Mouse (Mus musculus) granulocyte monocyte progenitor cell, adult 5-6 weeks (primary cell): ENCODE data around the gene Vgll4. TPM values are rescaled to one million over a fixed set of nuclear protein-coding genes. Genes with fewer than 3 reads are reported as not detected.

Source experiments
- ATAC-seq: replicated peaks from 2 replicates; pipeline ENCODE4 v1.8.0; 2016; ENCODE audit warnings: mild to moderate bottlenecking, moderate TSS enrichment, inconsistent platforms; ENCODE audit not compliant: poor library complexity, severe bottlenecking
- total RNA-seq, 2 experiments: library from RNA; stranded (forward) in 1 of 2; stranded (reverse) in 1 of 2; fragments of 200-712, 200-1000 nt in 1 of 2; fragments of >200 nt in 1 of 2; fragmentation: Nextera tagmentation in 1 of 2; gene quantifications; 2 replicates each; pipeline ENCODE4 v1.2.3; 2014 to 2017

The Vgll4 gene
- total RNA-seq (2014; fragmentation: Nextera tagmentation) (14.0 and 16.5 TPM in 2 replicates), total RNA-seq (2017) (16.9 and 22.8 TPM in 2 replicates)

- ATAC-seq = peak; percentile 63
Measured at GRCm38 (mm10) chr6:114969213-114970120, at the start of gene Vgll4. TSS of gene Vgll4 (minus strand) at chr6:114969994.

- peak; percentile 95 for ATAC-seq
Measured at GRCm38 (mm10) chr6:115015461-115015860, 45.7 kb upstream of the Vgll4 start.

GRCm38 (mm10) chr6:115013574-115013973 is 43.8 kb upstream of the Vgll4 start:
- no peak for ATAC-seq

- no peak for ATAC-seq
Measured at GRCm38 (mm10) chr6:115011792-115012191, 42.0 kb upstream of the Vgll4 start.

GRCm38 (mm10) chr6:115010815-115011214 is 41.0 kb upstream of the Vgll4 start:
- ATAC-seq = no peak

- no peak for ATAC-seq
Measured at GRCm38 (mm10) chr6:115010304-115010703, 40.5 kb upstream of the Vgll4 start.

- ATAC-seq = peak; percentile 73
Measured at GRCm38 (mm10) chr6:115007728-115008127, 37.9 kb upstream of the Vgll4 start.

GRCm38 (mm10) chr6:115006948-115007347 is 37.2 kb upstream of the Vgll4 start:
- peak; percentile 80 for ATAC-seq

GRCm38 (mm10) chr6:115006065-115006464 is 36.3 kb upstream of the Vgll4 start:
- peak; percentile 67 for ATAC-seq

GRCm38 (mm10) chr6:115005351-115005890 is 35.6 kb upstream of the Vgll4 start:
- ATAC-seq = no peak

- no peak for ATAC-seq
Measured at GRCm38 (mm10) chr6:115004636-115005035, 34.8 kb upstream of the Vgll4 start.

- no peak for ATAC-seq
Measured at GRCm38 (mm10) chr6:114998374-114999031, 28.7 kb upstream of the Vgll4 start.

- ATAC-seq = no peak
Measured at GRCm38 (mm10) chr6:114997471-114997870, 27.7 kb upstream of the Vgll4 start.

GRCm38 (mm10) chr6:114996910-114997309 is 27.1 kb upstream of the Vgll4 start:
- ATAC-seq = no peak

- ATAC-seq = no peak
Measured at GRCm38 (mm10) chr6:114994079-114994478, 24.3 kb upstream of the Vgll4 start.

GRCm38 (mm10) chr6:114993659-114994058 is 23.9 kb upstream of the Vgll4 start:
- no peak for ATAC-seq

- ATAC-seq = no peak
Measured at GRCm38 (mm10) chr6:114991909-114992308, 22.1 kb upstream of the Vgll4 start.

- ATAC-seq = peak; percentile 67
Measured at GRCm38 (mm10) chr6:114988619-114988980, 18.8 kb upstream of the Vgll4 start.

GRCm38 (mm10) chr6:114987966-114988618 is 18.3 kb upstream of the Vgll4 start:
- ATAC-seq = no peak

- no peak for ATAC-seq
Measured at GRCm38 (mm10) chr6:114982671-114983070, 12.9 kb upstream of the Vgll4 start.

GRCm38 (mm10) chr6:114979715-114980114 is 9.9 kb upstream of the Vgll4 start:
- ATAC-seq = no peak
